Mouse (Mus musculus): Measurements from ENCODE around the gene Zfp217. TPM values are rescaled to one million over a fixed set of nuclear protein-coding genes. Genes with fewer than 3 reads are reported as not detected.
A peak's percentile ranks its signal among the peaks of the same experiment; 100 is the strongest.

Gene Zfp217
- polyA plus RNA-seq, 1 experiment = 5.0 TPM

DNA sequence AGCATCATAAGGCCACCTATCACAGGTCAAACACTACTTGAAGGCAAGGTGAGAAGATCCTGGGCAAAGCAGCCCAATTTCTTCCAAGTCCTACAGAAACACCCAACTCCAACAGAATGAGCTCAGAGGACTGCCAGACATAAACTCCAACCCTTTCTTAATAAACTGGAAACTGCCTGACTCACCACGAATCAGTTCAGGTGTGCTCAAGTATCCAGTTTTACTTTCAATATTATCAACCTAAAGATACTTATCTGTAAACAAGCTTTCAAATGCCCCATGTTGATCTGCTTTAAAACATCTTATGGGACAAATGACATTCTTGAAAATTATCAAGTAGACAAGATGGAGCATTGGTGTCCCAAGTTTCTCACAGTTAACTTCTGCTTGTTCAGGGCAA is 21.6 kb downstream of the Zfp217 start:
- TF ChIP-seq MAX (IDR thresholded peaks at IDR 0.05; ENCODE audit: low read depth) (no peak), USF1 (IDR thresholded peaks at IDR 0.05; ENCODE audit: low read depth) (no peak), E2F4 (IDR thresholded peaks at IDR 0.05; ENCODE audit: insufficient read depth) (no peak), SRF (IDR thresholded peaks at IDR 0.05; ENCODE audit: control insufficient read depth, insufficient read length, low read depth) (no peak), TCF3 (IDR thresholded peaks at IDR 0.05; ENCODE audit: insufficient read length, low read depth) (no peak), POLR2A (IDR thresholded peaks at IDR 0.05; ENCODE audit: insufficient read length, low read depth) (no peak), MYOD1 (IDR thresholded peaks at IDR 0.05; ENCODE audit: control insufficient read depth in 1 of 3, insufficient read length in 2 of 3, low read depth in 2 of 3) (no peak), POLR2AphosphoS2 (IDR thresholded peaks at IDR 0.05; ENCODE audit: insufficient read length, low read depth) (no peak), MYOG (IDR thresholded peaks at IDR 0.05; ENCODE audit: control insufficient read depth in 1 of 3, insufficient read depth in 1 of 3, insufficient read length in 2 of 3, low read depth in 2 of 3) (no peak), TCF12 (IDR thresholded peaks at IDR 0.05; ENCODE audit: insufficient read depth, poor library complexity, severe bottlenecking) (no peak), REST (IDR thresholded peaks at IDR 0.05; ENCODE audit: insufficient read depth, insufficient read length) (no peak), CEBPB (IDR thresholded peaks at IDR 0.05; ENCODE audit: insufficient read depth, poor library complexity, severe bottlenecking) (no peak)
- Histone ChIP-seq H3ac (ENCODE audit: control insufficient read depth, insufficient read length) (no peak overlapping the region), H3K4me2 (ENCODE audit: low read depth) (no peak overlapping the region), H3K27me3 (ENCODE audit: control insufficient read depth, insufficient read depth, insufficient read length) (no peaks in the 10 kb centered on the region), H3K4me3 (no peak overlapping the region), H3K36me3 (ENCODE audit: control insufficient read depth, insufficient read depth) (no peaks in the 10 kb centered on the region), H3K79me2 (ENCODE audit: control insufficient read depth, insufficient read depth) (peaks cover 67% of the 10 kb centered on the region)

DNA sequence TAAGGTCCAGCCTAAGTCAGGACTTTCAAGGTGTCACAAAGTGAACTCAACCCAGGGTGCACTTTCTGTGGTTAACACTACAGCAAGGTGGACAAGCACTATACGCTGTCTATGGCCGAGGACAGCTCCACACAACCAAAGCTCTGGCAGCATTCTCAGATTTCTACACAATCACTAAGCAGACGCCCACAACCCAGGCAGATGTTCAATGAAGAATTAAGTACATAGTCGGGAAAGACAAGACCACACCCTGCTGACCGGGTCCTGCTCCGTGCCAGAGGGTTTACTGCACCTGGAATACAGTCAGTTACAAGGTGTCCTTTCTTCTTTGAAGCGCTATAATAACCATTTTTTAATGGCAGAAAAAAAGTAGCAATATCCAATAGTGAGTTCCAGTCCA is 25.7 kb downstream of the Zfp217 start:
- no peak for TF ChIP-seq SRF (IDR thresholded peaks at IDR 0.05; ENCODE audit: control insufficient read depth, insufficient read length, low read depth)
- TF ChIP-seq REST (IDR thresholded peaks at IDR 0.05; ENCODE audit: insufficient read depth, insufficient read length) = no peak
- no peak for TF ChIP-seq MAX (IDR thresholded peaks at IDR 0.05; ENCODE audit: low read depth)
- no peak for TF ChIP-seq TCF12 (IDR thresholded peaks at IDR 0.05; ENCODE audit: insufficient read depth, poor library complexity, severe bottlenecking)
- Histone ChIP-seq H3K79me2 (ENCODE audit: control insufficient read depth, insufficient read depth) (peaks cover 54% of the 10 kb centered on the region), H3K36me3 (ENCODE audit: control insufficient read depth, insufficient read depth) (peaks cover 14% of the 10 kb centered on the region), H3K27me3 (ENCODE audit: control insufficient read depth, insufficient read depth, insufficient read length) (no peaks in the 10 kb centered on the region), H3K4me2 (ENCODE audit: low read depth) (no peak overlapping the region), H3K4me3 (no peak overlapping the region), H3ac (ENCODE audit: control insufficient read depth, insufficient read length) (no peak overlapping the region)

DNA sequence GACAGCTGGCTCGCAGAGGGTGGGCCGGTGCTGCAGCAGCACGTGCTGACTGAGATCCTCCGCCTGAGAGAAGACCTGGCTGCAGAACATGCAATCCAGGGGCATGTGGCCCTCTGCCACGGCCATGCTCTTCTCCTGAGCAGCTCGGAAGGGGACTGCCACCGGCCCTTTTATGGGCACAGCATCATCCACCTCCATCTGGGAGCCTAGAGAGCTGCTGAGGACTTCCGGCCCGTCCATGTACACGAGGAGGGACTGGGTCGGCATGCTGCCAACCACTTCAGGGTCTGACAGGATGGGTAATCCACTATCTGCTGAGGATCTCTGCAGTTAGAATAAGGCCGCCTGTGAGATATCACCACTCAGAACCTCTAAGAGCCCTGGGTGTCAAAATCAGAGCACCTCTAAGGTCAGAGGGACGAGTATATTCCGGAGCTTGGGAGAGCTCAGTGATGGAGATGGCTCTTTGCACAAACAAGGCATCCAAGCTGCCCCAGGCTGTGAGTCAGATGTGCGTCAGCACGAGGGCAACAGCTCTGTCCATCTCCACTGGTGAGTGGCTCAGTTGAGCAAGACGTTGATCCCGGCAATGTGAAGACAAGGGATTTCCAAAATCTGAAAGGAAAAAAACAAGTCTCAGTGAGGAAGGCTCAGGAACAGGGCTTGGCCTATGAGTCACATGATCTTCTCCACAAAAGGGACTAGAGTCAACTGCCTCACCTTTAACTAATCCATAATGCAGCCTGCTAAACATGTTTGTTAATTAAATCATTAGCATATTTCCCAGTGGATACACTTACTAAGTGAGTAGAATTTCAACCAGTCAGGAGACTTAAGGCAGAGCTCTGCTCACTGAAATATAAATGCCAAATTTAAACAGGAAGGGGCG is 27.5 kb downstream of the Zfp217 start:
- Histone ChIP-seq H3K79me2 (ENCODE audit: control insufficient read depth, insufficient read depth) (peaks cover 53% of the 10 kb centered on the region), H3ac (ENCODE audit: control insufficient read depth, insufficient read length) (no peak overlapping the region), H3K4me2 (ENCODE audit: low read depth) (no peak overlapping the region), H3K27me3 (ENCODE audit: control insufficient read depth, insufficient read depth, insufficient read length) (no peaks in the 10 kb centered on the region), H3K36me3 (ENCODE audit: control insufficient read depth, insufficient read depth) (peaks cover 22% of the 10 kb centered on the region), H3K4me3 (no peak overlapping the region)
- TF ChIP-seq E2F4 (IDR thresholded peaks at IDR 0.05; ENCODE audit: insufficient read depth) = no peak
- TF ChIP-seq REST (IDR thresholded peaks at IDR 0.05; ENCODE audit: insufficient read depth, insufficient read length) = no peak
- no peak for TF ChIP-seq TCF12 (IDR thresholded peaks at IDR 0.05; ENCODE audit: insufficient read depth, poor library complexity, severe bottlenecking)
- no peak for TF ChIP-seq TCF3 (IDR thresholded peaks at IDR 0.05; ENCODE audit: insufficient read length, low read depth)
- TF ChIP-seq MAX (IDR thresholded peaks at IDR 0.05; ENCODE audit: low read depth) = no peak
- TF ChIP-seq MYOG (IDR thresholded peaks at IDR 0.05; ENCODE audit: control insufficient read depth in 1 of 3, insufficient read depth in 1 of 3, insufficient read length in 2 of 3, low read depth in 2 of 3) = no peak
- TF ChIP-seq POLR2AphosphoS2 (IDR thresholded peaks at IDR 0.05; ENCODE audit: insufficient read length, low read depth) = no peak
- peak; percentile 58 for TF ChIP-seq CEBPB (IDR thresholded peaks at IDR 0.05; ENCODE audit: insufficient read depth, poor library complexity, severe bottlenecking)
- no peak for TF ChIP-seq MYOD1 (IDR thresholded peaks at IDR 0.05; ENCODE audit: control insufficient read depth in 1 of 3, insufficient read length in 2 of 3, low read depth in 2 of 3)
- peak; percentile 66 for TF ChIP-seq USF1 (IDR thresholded peaks at IDR 0.05; ENCODE audit: low read depth)
- no peak for TF ChIP-seq SRF (IDR thresholded peaks at IDR 0.05; ENCODE audit: control insufficient read depth, insufficient read length, low read depth)

DNA sequence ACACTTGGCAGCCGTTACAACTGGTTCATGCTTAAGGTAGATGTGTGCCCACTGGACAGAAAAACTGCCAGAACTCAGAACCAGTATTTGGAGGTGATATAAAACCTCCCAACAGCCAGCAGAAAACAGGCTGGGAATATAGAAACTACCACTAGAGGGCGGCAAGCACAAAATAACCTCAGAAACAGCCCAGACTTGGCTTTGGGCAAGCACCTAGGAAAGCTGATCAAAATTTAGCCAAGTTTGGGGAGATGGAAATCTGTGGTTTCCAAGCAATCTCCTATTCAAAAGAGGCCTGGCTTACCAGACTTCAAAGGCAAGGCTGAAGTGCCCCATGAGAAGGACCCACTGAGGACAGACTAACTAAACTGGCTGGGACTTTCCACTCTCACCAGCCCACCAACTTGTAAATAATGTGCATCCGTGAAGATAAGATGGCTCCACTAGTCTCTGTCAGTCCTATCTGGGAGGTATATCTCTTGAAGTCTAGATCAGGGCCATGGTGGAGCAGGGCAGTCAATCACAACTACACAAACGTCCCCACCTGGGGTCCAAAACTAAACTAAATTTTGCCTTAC is 31.1 kb downstream of the Zfp217 start:
- TF ChIP-seq USF1 (IDR thresholded peaks at IDR 0.05; ENCODE audit: low read depth) (no peak), TCF3 (IDR thresholded peaks at IDR 0.05; ENCODE audit: insufficient read length, low read depth) (no peak), CEBPB (IDR thresholded peaks at IDR 0.05; ENCODE audit: insufficient read depth, poor library complexity, severe bottlenecking) (no peak), TCF12 (IDR thresholded peaks at IDR 0.05; ENCODE audit: insufficient read depth, poor library complexity, severe bottlenecking) (no peak), MAX (IDR thresholded peaks at IDR 0.05; ENCODE audit: low read depth) (no peak), SRF (IDR thresholded peaks at IDR 0.05; ENCODE audit: control insufficient read depth, insufficient read length, low read depth) (no peak), REST (IDR thresholded peaks at IDR 0.05; ENCODE audit: insufficient read depth, insufficient read length) (no peak), POLR2AphosphoS2 (IDR thresholded peaks at IDR 0.05; ENCODE audit: insufficient read length, low read depth) (no peak), MYOG (IDR thresholded peaks at IDR 0.05; ENCODE audit: control insufficient read depth in 1 of 3, insufficient read depth in 1 of 3, insufficient read length in 2 of 3, low read depth in 2 of 3) (no peak), POLR2A (IDR thresholded peaks at IDR 0.05; ENCODE audit: insufficient read length, low read depth) (no peak)
- Histone ChIP-seq H3K79me2 (ENCODE audit: control insufficient read depth, insufficient read depth) (peaks cover 52% of the 10 kb centered on the region), H3K36me3 (ENCODE audit: control insufficient read depth, insufficient read depth) (peaks cover 25% of the 10 kb centered on the region), H3K4me3 (no peak overlapping the region), H3ac (ENCODE audit: control insufficient read depth, insufficient read length) (no peak overlapping the region), H3K27me3 (ENCODE audit: control insufficient read depth, insufficient read depth, insufficient read length) (no peaks in the 10 kb centered on the region), H3K4me2 (ENCODE audit: low read depth) (no peak overlapping the region)
